Mouse (Mus musculus) ES-Bruce4 (cell line): ENCODE data around the gene Taf5l.

Source experiments
- CTCF ChIP-seq: IDR thresholded peaks from one replicate; pipeline ENCODE4 v1.8.1; 2011; ENCODE audit warnings: low read depth, low read length
- EP300 ChIP-seq: IDR thresholded peaks from 2 replicates; pipeline ENCODE4 v1.6.1; 2011; ENCODE audit warnings: low read depth, low read length; ENCODE audit not compliant: insufficient read depth

DNA sequence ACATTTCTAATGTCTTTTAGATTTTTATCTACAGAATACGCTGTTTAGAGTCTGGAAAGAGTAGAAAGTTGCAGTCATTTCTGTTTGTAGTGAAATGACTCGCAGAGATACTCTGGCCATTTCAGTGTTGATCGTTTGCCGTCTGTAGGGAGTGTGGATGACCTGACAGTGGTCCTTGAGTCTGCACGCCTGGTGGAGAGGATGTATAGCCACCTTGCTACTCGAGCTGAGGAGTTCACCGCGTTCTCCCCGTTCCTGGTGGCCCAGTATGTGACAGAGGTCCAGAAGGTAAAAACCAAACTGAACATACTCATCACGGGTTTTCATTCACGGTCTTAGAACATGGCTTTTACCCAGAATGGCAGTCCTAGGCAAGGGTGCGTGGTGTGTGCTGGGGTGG lies 23.7 kb upstream of the Taf5l start:
- TF ChIP-seq EP300 (no peak), CTCF (no peak)
